Mouse (Mus musculus) left cerebral cortex, adult 8-10 months (tissue): ENCODE results near the gene Cpped1. TPM values are rescaled to one million over a fixed set of nuclear protein-coding genes. Genes with fewer than 3 reads are reported as not detected.

ENCODE experiments used
- DNase-seq, 2 experiments: peaks; one replicate each; pipeline ENCODE4 v3.0.0; 2022; ENCODE audit warnings: low spot score in 2 of 2
- total RNA-seq, 4 experiments: library from RNA; stranded (reverse); gene quantifications; 2 replicates each; pipeline ENCODE4 v1.2.4; 2022

Cpped1 gene
- total RNA-seq, 4 experiments from 2014 or later: 42.0 to 49.5 (median 44.3) TPM

DNA sequence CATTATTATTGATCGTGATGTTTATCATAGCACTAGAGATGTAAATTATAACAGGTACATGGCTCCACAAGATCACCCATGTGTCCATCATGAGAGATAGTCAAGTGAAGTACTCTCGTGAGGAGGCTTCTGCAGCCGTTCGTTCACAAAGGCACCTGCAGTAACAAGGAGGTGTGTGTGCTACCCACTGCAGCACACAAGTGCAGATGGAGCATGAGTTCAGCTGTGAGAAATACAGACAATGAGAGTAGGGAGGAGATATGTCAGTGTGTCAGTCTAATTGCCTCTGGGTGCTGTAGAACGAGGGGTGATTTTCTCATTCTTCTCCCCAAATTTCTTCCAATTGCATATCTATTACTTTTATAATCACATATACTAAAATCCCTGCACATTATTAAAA is 63.9 kb downstream of the Cpped1 start:
- DNase-seq: no peak

DNA sequence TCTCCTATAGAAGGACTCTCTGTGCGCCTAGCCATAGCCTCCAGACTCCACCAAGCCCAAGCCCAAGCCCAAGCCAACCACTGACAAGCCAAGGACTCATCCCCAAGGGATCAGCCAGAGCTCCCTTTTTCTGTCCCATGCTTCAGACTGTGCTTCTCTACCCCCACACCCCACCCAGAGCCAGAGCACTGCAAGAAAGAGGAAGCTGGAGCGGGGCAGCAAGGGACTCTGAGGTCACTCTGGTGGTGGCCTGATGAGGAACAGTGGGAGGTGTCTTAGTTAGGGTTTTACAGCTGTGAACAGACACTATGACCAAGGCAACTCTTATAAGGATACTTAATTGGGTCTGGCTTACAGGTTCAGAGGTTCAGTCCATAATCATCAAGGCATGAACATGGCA is 65.8 kb downstream of the Cpped1 start:
- no peak for DNase-seq

DNA sequence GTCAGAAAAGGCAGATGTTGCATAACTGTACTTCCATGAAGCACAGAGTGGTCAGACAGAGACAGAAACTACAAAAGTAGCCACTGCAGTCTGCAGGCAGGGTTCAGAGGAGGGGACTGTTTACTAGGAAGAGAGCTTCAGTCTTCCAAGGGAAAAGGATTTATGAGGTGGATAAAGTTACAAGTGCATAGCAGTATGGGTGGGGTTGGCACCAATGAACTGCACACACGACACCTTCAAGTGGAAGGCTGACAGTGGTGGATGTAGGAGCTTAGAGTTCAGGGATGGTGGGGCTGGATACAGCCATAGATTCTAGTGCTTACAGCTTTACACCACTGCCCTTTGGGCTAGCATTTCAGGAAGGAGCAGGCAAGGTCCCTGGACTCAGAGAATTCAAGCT is 75.8 kb downstream of the Cpped1 start:
- DNase-seq: no peak

DNA sequence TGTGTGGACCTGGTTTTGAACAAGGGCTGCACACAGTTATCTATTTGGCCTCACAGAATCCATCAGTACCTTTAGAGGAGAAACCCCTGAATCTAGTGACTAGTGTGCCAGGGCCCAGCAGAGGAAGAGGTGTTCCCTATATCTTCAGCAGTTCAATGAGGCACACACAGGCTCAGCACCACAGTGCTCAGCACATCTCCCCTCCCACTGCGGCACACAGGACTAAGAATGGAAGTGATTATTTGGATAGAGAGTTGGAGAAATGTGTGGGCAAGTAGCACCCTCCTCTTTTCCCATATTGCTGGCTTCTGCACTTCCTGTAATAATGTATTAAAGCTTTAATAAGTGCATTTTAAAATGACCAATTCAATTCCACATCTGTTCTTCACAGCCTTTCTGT is 80.4 kb downstream of the Cpped1 start:
- no peak for DNase-seq

DNA sequence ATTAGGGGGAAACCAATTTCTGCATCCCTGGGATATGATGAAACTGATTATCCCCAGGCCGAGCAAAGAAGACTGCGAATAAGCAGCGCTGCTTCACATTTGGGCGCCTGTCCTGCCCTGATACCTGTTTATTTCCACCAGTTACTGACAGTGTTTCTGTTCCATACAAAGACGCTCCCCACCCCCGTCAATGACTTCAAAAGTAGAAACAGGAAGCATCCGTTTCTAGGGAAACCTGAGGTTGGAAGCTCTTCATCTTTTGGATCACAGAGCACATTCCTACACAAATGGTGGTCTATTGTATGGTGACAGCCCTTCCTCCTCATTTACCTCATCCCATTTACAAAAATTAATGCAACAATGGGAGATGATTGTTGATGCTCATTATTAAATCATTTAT is 84.4 kb downstream of the Cpped1 start:
- peak in 1 of 2 experiments; percentile 36 for DNase-seq

DNA sequence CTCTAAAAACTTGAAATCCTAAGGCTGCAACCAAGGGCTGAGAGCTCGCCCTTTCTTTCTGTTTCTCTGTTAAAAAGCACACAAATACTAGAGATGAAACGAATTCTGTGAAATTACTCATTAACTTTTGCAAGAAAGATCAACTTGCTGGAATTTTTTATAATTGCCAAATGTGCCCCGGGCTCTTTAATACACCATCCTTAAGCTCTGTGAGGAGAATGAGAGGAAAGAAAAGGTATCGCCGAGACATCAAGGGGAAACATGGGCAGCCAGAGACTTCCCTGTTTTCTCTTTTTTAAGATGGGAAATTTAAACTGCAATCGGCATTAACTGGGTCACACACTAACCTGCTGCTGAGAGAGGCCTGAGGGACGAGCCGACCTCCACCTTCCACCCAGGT is 84.9 kb downstream of the Cpped1 start:
- no peak for DNase-seq

DNA sequence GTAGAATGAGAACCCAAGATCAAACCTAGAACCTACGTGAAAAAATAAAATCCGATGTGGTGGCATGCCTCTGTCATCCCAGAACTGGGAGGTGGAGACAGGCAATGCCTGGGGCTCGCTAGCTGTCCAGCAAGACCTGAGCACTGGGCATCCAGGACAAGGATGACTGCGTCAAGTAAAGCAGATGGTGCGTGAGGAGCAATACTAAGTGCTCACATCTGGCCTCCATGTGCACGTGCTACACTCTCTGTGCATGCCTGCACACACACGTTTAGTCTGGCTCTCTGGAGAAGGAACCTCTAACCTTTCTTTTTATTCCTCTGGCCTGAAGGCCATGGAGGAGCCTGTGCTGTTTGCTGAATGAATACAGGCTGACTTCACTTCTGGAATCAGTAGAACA is 88.5 kb downstream of the Cpped1 start:
- DNase-seq: no peak

DNA sequence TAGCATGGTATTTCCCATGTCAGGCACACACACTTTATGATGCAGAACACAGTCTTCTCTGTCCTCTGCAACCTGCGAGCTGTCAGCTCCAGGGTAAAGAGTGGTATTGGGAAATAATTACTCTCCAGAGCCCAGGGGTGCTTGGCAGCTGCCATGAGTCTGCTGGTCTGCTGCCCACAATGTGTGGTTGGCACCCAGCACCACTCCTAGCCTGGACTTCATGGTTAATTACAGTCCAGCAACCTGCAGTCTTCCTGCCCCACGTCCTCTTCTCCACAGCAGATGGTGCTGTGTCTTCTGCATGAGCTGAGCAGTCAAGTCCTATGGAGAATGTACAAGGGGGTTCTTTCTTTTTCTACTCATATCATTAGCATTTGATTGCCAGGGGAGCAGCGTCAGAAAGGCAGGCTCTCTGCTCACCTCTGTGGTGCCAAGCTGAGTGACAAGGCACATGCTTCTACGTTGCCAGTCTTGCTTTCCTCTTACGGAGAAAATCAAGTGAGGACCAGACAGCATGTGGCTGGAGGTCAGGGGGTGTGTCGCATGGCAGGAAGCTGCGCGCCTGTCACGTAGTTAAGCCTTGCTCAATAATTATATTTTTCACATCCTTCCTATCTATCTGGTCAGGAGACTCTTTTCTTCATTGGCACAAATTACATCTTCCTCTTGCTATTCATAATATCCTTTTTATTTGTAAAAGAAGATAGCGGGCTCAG is 94.2 kb downstream of the Cpped1 start:
- no peak for DNase-seq

DNA sequence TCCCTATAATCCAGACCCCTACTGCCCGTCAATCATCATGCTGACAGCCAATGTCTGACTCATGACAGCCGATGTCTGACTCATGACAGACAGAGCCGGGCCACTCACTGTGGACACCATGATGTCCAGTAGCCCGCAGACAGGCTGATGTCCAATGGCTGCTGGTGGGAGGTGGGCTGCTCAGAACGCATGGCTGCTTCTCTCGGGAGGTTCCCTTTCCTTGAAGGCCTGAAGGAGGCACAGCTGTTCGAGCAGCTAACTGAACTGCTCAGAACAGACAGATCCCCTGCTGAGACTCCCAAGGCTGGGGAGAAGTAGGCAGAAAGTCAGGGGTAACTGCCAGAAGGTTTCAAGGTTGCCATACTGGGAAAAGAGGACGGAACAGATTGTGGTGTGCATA is 97.1 kb downstream of the Cpped1 start:
- no peak for DNase-seq

DNA sequence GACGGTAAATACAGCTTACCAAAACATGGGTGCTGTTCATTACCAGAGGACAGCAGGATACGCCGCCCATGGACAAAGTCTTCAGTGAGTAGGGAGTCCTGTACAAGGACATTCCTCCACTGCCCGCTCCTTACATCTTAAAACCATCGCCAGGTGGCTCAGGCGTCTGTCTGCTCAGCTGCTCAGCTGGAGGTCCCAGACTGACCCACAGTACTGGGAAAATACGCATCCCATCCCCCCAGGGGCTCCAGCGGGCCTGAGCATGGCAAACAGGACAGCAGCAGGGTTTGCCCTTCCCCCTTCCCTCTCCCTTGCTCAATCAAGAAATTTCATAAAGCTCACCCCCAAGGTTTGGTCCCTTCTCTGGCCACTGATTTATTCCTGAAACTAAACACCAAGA is 99.6 kb downstream of the Cpped1 start:
- DNase-seq: no peak

DNA sequence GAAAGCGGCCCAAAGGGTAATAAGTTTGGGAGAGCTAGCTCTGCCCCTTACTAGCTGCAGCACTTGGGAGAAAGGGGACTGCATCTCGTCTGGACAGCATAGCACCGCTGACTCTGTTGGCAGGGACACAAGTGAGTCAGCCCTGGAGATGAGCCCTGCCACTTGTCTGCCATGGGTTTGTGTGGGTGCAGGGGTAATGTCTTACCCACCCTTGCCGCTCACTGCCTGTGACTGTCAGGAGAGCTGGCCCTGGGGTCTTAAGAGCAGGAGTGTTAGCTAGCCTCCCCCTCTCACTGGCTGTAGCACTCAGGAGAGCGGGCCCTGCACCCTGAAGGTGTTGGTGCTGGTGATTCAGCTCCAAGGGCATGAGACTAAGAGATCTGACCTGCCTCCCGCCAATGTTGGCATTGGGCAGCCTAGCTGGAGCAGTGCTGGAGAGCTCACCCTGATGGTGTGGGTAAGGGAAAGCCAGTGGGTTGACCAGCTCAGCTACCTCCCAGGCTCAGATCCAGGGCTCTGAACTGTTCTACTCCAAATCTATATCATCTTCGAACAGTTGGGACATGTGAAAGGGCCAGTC is 107.2 kb downstream of the Cpped1 start:
- DNase-seq: no peak

DNA sequence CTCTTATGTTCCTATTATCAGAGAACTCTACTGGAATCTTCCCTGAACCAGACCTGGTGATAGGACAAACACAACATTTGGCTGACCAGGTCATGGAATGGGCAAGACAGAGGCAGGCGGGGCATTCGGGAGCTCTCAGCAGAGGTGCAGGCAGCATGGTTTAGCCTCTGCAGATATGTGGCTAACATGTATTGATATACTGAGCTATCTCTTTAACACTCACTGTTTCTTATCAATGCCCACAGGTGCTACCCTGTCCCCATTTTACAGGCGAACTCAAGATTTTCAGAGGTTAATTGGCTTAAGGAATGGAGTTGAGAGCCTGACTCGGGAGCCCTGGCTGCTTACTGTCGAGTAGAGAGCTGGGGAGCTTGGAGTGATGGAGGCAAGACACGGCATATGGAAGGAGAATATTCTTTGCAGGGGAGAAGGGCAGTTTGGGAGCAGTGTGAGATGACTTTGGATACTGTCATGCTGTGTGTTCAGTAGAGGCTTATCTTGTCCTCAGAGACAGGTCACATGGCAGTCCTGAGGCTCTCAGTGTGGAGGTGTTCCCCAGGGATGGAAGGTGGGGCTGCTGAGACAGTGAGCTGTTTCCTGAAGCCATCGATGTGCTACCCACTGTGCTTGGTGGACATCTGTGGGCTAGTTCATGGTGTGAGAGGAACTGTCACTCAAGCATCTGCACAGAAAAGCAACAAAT is 113.3 kb downstream of the Cpped1 start:
- DNase-seq: no peak

DNA sequence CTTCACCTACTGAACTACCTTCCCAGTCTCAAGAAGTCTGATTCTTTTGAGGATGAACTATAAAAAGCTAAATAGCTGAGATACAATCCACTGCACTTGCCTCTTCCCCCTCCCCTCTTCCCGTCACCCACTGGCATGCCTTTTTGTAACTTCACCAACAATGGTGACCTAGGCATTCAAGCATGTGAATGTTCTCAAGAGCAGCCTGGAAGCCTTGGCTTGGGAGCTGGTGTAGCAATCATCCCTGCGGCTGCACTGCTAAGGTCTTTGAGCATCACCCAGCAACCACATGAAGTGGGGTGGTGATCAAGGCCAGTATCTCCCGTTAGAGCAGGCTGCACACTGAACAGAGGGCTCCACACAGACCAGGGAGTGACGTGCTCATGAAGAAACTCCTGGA is 114.6 kb downstream of the Cpped1 start:
- DNase-seq: no peak

DNA sequence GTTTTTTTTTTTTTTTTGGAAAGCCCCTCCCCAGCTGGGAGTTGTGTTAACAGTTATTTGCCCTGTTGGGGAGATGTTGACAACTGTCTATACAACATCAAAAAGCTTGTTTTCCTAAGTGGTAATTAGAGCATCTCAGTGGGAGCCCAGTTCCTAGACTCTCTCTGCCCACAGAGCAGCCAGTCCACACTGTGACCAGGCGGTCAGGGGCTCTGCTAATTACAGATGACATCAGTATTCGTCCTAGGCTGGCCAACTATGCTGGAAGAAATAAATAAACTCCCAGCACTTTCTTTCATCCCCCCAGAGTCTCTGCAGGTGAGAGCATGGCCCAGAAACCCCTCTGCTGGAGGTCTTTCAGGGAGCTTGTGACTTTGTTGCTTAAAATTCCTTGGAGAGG is 115.9 kb downstream of the Cpped1 start:
- no peak for DNase-seq

DNA sequence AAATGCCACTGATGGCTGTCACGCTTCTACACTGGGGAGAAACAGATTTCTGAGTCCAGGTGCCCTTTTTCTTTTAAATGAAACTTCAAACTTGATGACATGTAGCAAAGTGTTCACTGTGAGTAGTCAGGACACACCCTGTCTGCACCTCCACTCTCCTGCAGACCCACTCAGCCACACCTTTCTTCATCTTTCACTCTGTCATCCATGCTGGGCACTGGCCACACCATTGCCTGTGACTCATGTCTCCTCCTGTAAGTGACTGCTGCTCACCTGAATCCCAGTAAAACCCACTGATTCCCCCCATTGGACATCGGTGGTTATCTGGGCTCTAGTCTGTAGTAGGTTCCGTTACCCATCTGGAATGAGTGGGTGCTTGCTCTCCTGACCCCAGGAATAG is 118.8 kb downstream of the Cpped1 start:
- no peak for DNase-seq

DNA sequence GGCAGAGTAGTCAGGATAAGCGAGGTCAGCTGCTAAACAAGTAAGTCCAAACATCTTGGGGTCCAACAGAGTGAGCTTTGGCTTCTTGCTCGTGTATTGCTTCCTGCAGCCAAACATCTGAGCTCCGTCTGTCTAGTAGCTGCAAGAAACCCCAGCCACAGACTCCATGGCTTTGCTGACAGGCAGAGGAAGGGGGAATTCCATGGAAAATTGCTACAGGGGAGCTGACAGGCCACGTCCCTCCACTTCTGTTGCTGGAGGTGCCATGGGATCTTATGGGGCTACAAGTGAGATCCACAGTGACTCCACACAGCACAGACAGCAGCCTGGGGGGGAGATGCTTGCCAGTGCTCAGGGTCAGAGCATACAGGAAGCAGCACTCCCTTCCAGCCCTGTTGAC is 123.4 kb downstream of the Cpped1 start:
- DNase-seq: no peak

DNA sequence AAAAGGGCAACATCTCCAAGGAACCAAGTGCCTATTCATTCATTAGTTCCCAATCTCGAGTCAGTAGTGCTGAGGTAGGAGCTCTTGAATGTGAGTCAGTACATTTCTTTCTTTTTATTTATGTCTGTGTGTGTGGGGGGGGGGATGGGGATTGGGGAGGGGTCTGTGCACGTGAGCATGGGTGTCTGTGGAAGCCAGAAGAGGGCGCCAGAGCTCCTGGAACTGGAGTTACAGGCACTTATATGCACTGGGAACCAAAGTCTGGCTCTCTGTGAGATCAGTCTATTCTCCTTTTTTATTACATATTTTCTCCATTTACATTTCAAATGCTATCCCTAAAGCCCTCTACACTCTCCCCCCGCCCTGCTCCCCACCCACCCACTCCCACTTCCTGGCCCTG is 124.9 kb downstream of the Cpped1 start:
- no peak for DNase-seq

DNA sequence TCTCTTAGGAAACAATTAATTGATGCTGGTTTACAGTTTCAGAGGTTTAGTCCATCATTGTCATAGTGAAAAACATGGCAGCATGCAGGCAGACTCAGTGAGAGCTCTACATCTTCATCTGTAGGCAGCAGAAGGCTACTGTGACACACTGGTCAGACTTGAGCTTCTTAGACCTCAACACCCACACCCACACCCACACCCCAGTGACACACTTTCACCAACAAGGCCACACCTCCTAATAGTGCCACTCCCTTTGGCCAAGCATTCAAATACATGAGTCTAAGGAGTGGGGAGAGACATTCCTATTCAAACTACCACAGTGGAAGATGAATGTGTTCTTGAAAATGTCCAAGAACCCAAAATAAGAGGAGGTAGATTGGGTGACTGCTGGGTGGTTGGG is 125.9 kb downstream of the Cpped1 start:
- DNase-seq: no peak

DNA sequence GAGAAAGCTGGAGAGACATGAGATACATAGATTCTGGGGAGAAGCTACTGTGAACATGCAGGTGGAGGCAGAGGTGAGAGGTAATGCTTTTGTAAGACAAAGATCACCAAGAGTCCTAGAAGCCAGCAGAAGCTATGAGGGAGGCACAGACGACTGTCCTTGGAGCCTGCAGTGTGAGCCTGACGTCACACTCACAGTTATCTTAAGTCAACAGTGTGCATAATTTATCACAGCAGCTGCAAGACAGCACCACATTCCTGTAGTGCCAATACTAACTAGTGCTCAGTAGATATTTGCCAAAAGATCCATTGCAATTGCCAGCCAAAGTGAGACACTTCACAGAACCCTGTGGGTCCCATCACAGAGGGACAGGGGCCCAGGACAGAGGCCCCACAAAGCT is 127.2 kb downstream of the Cpped1 start:
- DNase-seq: no peak

DNA sequence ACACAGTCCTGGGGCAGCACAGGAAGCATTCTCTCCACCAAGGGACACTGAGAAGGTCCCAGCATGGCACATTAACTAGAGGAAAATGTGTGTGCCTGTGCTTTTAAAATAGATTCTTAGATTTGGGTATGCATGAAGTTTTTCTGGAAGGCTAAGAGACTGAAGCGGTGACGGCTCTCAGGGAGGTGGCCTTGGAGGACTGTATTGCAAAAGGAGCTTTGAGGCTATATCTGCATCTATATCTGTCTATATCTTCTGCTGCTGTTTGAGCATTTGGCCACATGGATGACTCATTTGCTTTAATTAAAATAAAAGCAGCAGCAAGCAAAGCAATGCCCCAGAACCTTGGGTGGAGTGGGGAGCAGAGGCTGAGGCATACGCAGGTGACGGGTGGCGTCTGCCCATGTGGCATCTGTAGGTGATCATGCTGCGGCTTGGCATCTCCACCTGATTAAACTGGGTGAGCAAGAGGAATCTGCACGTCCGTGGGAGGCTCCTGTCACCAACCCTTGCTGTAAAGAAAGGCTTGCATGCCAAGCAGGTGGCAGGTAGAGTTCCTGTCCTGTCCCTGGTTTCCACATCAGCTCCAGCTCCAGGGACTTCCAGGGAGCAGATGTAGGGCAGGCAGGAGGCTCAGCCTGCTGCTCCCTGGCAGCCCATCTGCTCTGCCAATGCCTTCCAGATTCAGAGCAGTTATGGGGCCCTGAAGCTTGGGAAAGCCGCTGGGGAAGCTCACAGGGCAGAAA is 130.4 kb downstream of the Cpped1 start:
- DNase-seq: peak; percentile 30 to 78

DNA sequence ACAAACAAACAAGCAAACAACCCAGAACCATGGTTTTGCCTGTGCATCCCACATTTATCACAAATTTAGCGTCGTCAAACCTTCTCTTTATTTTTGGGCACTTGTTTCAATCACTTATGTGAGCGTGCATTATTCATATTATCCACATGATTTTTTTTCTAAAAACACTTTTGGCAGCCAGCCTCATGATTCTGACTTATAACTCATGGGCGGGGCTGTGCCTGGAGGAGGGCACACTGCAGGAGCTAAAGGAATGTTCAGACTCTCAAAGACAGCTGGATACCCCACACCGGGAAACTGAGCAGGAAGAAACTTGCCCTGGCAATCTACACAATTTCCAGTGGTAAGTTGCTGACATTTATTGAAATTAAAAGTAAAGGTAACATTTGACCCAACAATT is 131.1 kb downstream of the Cpped1 start:
- DNase-seq: no peak

DNA sequence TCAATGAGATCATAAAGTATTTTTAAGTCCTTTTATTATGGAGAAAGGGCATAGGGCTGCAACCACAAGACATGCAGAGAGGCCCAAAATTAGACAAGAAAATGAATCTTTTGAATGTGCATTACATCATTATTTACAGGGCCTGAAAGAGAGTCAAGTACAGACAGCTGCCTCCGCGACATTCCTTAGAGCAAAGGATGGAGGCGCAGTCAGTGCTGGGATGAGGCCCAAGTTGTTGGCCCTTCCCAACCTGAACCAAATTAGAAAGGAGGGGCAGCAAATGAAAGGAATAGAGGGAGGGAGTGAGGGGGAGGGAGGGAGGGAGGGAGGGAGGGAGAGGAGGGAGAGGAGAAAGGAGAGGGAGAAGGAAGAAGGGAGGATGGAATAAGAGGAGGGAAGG is 132.7 kb downstream of the Cpped1 start:
- DNase-seq: no peak
